Mouse (Mus musculus): ENCODE results near the gene Vbp1. TPM values are rescaled to one million over a fixed set of nuclear protein-coding genes. Genes with fewer than 3 reads are reported as not detected.
"Not testable (repeated sequence)": the region's sequence is repeated elsewhere in the genome, so short reads cannot be mapped to it uniquely, and the experiment has no call there.

The Vbp1 gene
- total RNA-seq (2021) (10 to 100 TPM; 37.8 to 39.8 TPM), polyA plus RNA-seq (2012; rRNA removed) (6.5 and 14.4 TPM in 2 replicates)
- long read RNA-seq, transcript Vbp1-201 (6 exons, 1,595 nt): major isoform, 60 of 63 reads
- long read RNA-seq, partial matches to known transcripts: 3 of 63 reads
- long read RNA-seq, other reads (novel, unspliced or antisense): 0 of 63 reads

DNA sequence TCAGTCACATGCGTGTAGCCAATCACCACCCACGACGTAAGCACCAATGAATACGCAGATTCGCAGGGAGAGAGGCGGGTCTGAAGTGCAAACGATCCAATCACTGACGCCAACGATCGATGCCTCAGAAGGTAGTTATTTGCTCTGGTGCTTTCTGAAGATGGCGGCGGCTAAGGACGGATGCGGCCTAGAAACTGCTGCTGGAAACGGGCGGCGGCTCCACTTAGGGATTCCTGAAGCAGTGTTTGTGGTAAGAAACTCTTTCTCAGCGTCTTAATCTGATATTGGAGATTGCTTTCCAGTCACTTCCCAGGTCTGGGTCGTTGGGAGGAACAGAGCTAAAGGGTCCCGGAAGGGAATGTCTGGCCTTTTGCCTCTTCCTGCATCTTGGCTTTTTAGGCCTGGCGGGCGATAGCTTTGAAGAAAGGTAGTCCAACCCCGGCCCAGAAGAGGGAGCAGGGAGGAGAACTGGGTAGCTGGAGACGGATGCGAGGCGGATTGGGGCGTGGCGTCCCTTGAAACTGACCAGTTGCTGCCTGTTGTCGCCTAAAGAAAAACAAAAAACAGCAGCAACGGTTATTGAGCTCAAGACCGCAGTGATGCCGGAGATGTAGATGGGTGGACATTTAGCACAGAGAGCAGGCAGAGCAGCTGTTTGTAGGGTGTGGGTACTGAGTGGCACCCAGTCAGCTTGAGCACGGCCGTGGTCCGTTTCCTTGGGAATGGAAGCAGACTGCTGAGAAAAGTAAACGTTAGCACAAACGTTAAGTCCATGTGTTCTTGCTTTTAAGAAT, at the start of gene Vbp1:
TSS of gene Vbp1 (plus strand) at position 121 of the 794 bp plus-strand sequence.
- peak within 1 kb of the TSS; percentile 85 for H3K27ac ChIP-seq
- H3K4me1 ChIP-seq (ENCODE audit: control insufficient read depth, insufficient read depth, low read length): no peaks in the 10 kb centered on the region; the same call in 1 of the 2 replicates
- peak within 1 kb of the TSS; percentile 80 for H3K9ac ChIP-seq (ENCODE audit: low read depth, low read length)
- DNase-seq: peak; percentile 80 to 90
- no peaks in the 10 kb centered on the region for H3K79me2 ChIP-seq (replicated peaks; ENCODE audit: control insufficient read depth, insufficient read depth, low read length)
- no peaks in the 10 kb centered on the region for H3K27me3 ChIP-seq (ENCODE audit: control insufficient read depth, insufficient read depth, low read length)
- peak within 1 kb of the TSS; percentile 65 for H3K4me3 ChIP-seq
- 10% methylated on average over 37 of the region's 37 CpGs for WGBS
- peaks cover 1% of the 10 kb centered on the region; the same call in 1 of the 2 replicates for H3K36me3 ChIP-seq (ENCODE audit: control insufficient read depth, insufficient read depth, low read length)
- TF ChIP-seq POLR2A (IDR thresholded peaks at IDR 0.05; ENCODE audit: insufficient read depth, low read depth, low read length): peak; percentile 86
- TF ChIP-seq CTCF (IDR thresholded peaks at IDR 0.05): no peak
- TF ChIP-seq EP300 (IDR thresholded peaks at IDR 0.05; ENCODE audit: insufficient read depth, low read depth, low read length): no peak
- intact Hi-C loops (cut with DNase I): loop anchor here (5.0 to 10.0 kb wide), 3 partner anchors 100 to 382 kb away; partner anchors contain the start of genes Brcc3, Cmc4, Mpp1 and Mtcp1

DNA sequence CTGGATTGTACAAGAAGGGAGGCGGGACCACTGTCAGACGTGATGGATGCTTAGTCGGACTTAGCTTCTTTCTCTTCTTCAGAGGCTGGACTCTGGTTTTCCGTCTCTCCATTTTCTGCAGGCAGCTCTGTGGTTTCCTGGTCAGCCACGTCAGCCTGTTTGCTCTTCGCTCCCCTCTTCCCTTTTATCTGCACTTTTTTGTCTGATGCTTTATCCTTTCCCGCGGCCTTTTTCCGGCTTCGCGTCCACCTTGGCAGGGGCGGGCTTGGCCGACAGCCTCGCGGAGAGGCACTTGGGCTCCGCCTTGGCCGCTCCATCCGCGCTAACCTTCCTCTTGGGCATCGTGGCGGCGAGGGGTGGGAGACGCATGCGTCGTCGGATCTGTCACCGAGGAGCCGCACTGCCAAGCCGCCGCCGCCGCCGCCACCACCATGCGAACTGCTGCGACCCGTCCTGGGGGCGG, 38.9 kb upstream of the Vbp1 start:
- peak overlapping the region; percentile 39; the same call in 1 of the 2 replicates for H3K4me3 ChIP-seq
- H3K27me3 ChIP-seq (ENCODE audit: control insufficient read depth, insufficient read depth, low read length); H3K79me2 ChIP-seq (replicated peaks; ENCODE audit: control insufficient read depth, insufficient read depth, low read length); H3K4me1 ChIP-seq (ENCODE audit: control insufficient read depth, insufficient read depth, low read length); H3K36me3 ChIP-seq (ENCODE audit: control insufficient read depth, insufficient read depth, low read length); H3K27ac ChIP-seq; intact Hi-C loops (cut with DNase I): not testable (repeated sequence)
- peak; percentile 51 to 64 for DNase-seq
- H3K9ac ChIP-seq (ENCODE audit: low read depth, low read length): peak overlapping the region; percentile 44; the same call in 1 of the 2 replicates
- 22% methylated on average over 37 of the region's 37 CpGs for WGBS

DNA sequence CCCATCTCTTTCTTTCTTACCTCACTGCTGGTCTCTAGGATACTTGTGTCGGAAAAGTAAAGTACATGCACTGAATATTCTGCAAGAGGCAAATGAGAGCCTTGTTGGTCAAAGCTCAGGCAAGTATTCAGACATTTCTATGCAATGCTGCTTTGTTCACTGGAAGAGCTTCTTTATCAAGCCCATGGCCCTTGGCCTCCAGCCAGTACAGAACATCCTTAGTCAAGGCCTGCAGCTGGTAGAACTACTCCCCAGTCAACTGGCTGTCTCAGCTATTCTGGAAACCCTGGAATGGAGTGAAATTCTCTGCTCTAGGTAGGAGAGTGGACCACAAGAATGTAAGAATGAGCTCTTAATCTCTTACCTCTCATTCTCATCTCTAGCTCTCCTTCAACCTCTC, 24.2 kb upstream of the Vbp1 start:
- intact Hi-C loops (cut with DNase I): no loop called here
- no peak for DNase-seq
- Histone ChIP-seq H3K27ac (no peak overlapping the region), H3K27me3 (ENCODE audit: control insufficient read depth, insufficient read depth, low read length) (no peaks in the 10 kb centered on the region), H3K4me3 (no peak overlapping the region), H3K4me1 (ENCODE audit: control insufficient read depth, insufficient read depth, low read length) (no peaks in the 10 kb centered on the region), H3K79me2 (replicated peaks; ENCODE audit: control insufficient read depth, insufficient read depth, low read length) (no peaks in the 10 kb centered on the region), H3K9ac (ENCODE audit: low read depth, low read length) (no peak overlapping the region), H3K36me3 (ENCODE audit: control insufficient read depth, insufficient read depth, low read length) (no peaks in the 10 kb centered on the region)
- WGBS: 66% methylated on average over 1 of the region's 1 CpGs
- TF ChIP-seq POLR2A (IDR thresholded peaks at IDR 0.05; ENCODE audit: insufficient read depth, low read depth, low read length): no peak
- TF ChIP-seq EP300 (IDR thresholded peaks at IDR 0.05; ENCODE audit: insufficient read depth, low read depth, low read length): no peak
- TF ChIP-seq CTCF (IDR thresholded peaks at IDR 0.05): no peak

DNA sequence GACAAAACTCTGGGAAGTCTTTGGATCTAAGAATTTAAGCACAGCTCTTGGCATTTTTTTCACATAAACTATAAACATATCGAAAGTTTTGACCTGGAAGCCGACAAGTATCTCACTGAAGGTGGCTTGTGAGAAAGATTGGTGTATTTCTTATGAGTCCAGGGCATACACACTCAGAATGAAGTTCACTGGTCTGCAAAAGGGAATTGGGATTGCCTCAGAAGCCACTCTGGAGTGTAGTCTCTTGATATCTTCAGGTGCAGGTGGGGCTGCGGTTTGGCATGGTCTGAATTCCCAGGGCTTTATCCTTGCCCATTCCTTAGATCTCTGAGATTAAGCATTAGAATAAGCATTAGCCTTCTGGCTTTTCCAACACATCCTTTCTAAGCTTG, 316 bp upstream of the Vbp1 start:
- Histone ChIP-seq H3K27ac (no peak overlapping the region), H3K79me2 (replicated peaks; ENCODE audit: control insufficient read depth, insufficient read depth, low read length) (no peaks in the 10 kb centered on the region), H3K4me1 (ENCODE audit: control insufficient read depth, insufficient read depth, low read length) (no peaks in the 10 kb centered on the region; the same call in 1 of the 2 replicates), H3K36me3 (ENCODE audit: control insufficient read depth, insufficient read depth, low read length) (peaks cover 1% of the 10 kb centered on the region; the same call in 1 of the 2 replicates), H3K27me3 (ENCODE audit: control insufficient read depth, insufficient read depth, low read length) (no peaks in the 10 kb centered on the region), H3K9ac (ENCODE audit: low read depth, low read length) (no peak overlapping the region), H3K4me3 (no peak overlapping the region)
- DNase-seq: no peak
- intact Hi-C loops (cut with DNase I): loop anchor here (5.0 to 10.0 kb wide), 3 partner anchors 99 to 381 kb away; partner anchors contain the start of genes Brcc3, Cmc4, Mpp1 and Mtcp1
- no peak for TF ChIP-seq POLR2A (IDR thresholded peaks at IDR 0.05; ENCODE audit: insufficient read depth, low read depth, low read length)
- no peak for TF ChIP-seq EP300 (IDR thresholded peaks at IDR 0.05; ENCODE audit: insufficient read depth, low read depth, low read length)
- TF ChIP-seq CTCF (IDR thresholded peaks at IDR 0.05): no peak
- WGBS: 21% methylated on average over 3 of the region's 3 CpGs

DNA sequence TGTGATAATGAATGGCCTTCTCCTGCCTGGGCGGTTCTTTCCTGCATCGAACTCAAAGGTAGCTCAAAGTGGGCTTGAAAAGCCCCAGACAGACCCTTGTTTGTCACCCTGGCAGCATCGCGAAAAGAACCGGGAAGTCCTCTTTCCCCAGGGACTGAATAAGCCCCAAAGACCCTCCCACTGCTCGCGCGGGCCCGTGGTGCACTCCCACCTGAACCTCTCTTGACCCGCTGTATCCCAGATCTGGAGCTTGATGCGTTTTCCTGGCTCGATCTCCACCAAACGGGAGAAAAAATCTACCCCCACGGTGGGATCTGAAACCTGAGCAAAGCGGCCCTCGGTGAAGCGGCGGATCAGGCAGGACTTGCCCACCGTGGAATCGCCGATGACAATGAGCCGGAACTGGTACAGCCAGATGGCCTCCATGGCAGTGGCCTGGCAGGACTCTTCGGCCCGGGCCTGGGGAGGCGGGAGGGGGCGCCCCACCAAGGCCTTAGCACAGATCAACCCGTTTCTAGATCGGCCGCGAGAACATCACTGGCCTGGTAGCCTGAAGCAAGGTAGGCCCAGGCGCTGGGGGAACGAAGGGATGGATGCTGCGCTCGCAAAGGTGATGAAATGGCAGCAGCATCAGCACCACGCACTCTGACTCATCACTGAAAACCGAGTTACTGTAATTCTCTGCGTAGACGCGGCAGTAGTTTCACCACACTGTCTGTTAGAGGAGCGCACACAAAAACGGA, 63.7 kb downstream of the Vbp1 start, which contains the start of gene Rab39b:
TSS of gene Rab39b (minus strand) at position 650 of the 743 bp plus-strand sequence.
- TF ChIP-seq POLR2A (IDR thresholded peaks at IDR 0.05; ENCODE audit: insufficient read depth, low read depth, low read length) (no peak), EP300 (IDR thresholded peaks at IDR 0.05; ENCODE audit: insufficient read depth, low read depth, low read length) (no peak), CTCF (IDR thresholded peaks at IDR 0.05) (no peak)
- no peaks in the 10 kb centered on the region for H3K36me3 ChIP-seq (ENCODE audit: control insufficient read depth, insufficient read depth, low read length)
- H3K79me2 ChIP-seq (replicated peaks; ENCODE audit: control insufficient read depth, insufficient read depth, low read length): no peaks in the 10 kb centered on the region
- intact Hi-C loops (cut with DNase I): no loop called here
- H3K9ac ChIP-seq (ENCODE audit: low read depth, low read length): no peak within 1 kb of the TSS
- 13% methylated on average over 41 of the region's 41 CpGs for WGBS
- no peaks in the 10 kb centered on the region for H3K4me1 ChIP-seq (ENCODE audit: control insufficient read depth, insufficient read depth, low read length)
- H3K4me3 ChIP-seq: peak within 1 kb of the TSS; percentile 27; the same call in 1 of the 2 replicates
- peak; percentile 2 to 23 for DNase-seq
- no peak within 1 kb of the TSS for H3K27ac ChIP-seq
- no peaks in the 10 kb centered on the region for H3K27me3 ChIP-seq (ENCODE audit: control insufficient read depth, insufficient read depth, low read length)
